Comparison of ENCODE assay signal across 22 mouse cellular contexts in genomic region chr6:128643999-128644398, GRCm38 (mm10). TPM values are rescaled to one million over a fixed set of nuclear protein-coding genes. Genes with fewer than 3 reads are reported as not detected.
"Had no signal": no experiment of that assay in that cellular context is flagged by ENCODE, and none has a peak within 500 bp of the region (broad histone marks: within the 10 kb centered on the region; RNA-seq: fewer than 3 reads in every experiment).

No protein-coding gene starts in this region.

- H3K36me3 ChIP-seq: limb, embryonic 10.5 days; liver, embryonic 13.5 days; midbrain, embryonic 10.5 days; neural tube, embryonic 15.5 days had no signal

- H3K27ac ChIP-seq: left cerebral cortex, adult 2 months; limb, embryonic 10.5 days; liver, embryonic 13.5 days; midbrain, embryonic 10.5 days; neural tube, embryonic 15.5 days had no signal

- H3K9me3 ChIP-seq: limb, embryonic 10.5 days; liver, embryonic 13.5 days; midbrain, embryonic 10.5 days; neural tube, embryonic 15.5 days had no signal

- H3K4me2 ChIP-seq: liver, embryonic 13.5 days; neural tube, embryonic 15.5 days had no signal

- H3K9ac ChIP-seq: liver, embryonic 13.5 days; neural tube, embryonic 15.5 days had no signal

- H3K4me1 ChIP-seq: limb, embryonic 10.5 days; midbrain, embryonic 10.5 days; neural tube, embryonic 15.5 days had no signal

- ATAC-seq: intestine, postnatal 0 days; lung, postnatal 0 days had no signal

- H3K27me3 ChIP-seq: liver, embryonic 13.5 days; neural tube, embryonic 15.5 days had no signal

- H3K4me3 ChIP-seq: left cerebral cortex, adult 2 months; limb, embryonic 10.5 days; liver, embryonic 13.5 days; midbrain, embryonic 10.5 days; myocyte; neural tube, embryonic 15.5 days had no signal

- DNase-seq: kidney, adult 8-10 months; kidney, postnatal 25 days; liver, embryonic 13.5 days; lung, adult 2 months; lung, postnatal 4 days; midbrain, embryonic 14.5 days; thymus, postnatal 4 days had no signal

RNA-seq across cellular contexts. Expression of gene Clec2h, which starts 18.2 kb away (rescaled TPM):
- total RNA-seq: layer of hippocampus, postnatal 25 days; left cerebral cortex, postnatal 14 days; megakaryocyte, adult 5-6 weeks had no signal
- polyA plus RNA-seq: limb, embryonic 10.5 days; limb, embryonic 14.5 days; liver, embryonic 13.5 days; lung, adult 2 months; lung, postnatal 0 days; midbrain, embryonic 10.5 days; midbrain, embryonic 14.5 days; myocyte; neural tube, embryonic 11.5 days; neural tube, embryonic 15.5 days; thymus, postnatal 0 days had no signal

RNA-seq across cellular contexts. Expression of gene Klrb1a, which starts 20.7 kb away (rescaled TPM):
- total RNA-seq: layer of hippocampus, postnatal 25 days; left cerebral cortex, adult 2 months; left cerebral cortex, postnatal 14 days had no signal
- polyA plus RNA-seq: intestine, postnatal 0 days; kidney, embryonic 16.5 days; limb, embryonic 10.5 days; limb, embryonic 14.5 days; lung, postnatal 0 days; midbrain, embryonic 10.5 days; midbrain, embryonic 14.5 days; neural tube, embryonic 11.5 days; neural tube, embryonic 15.5 days; stomach, embryonic 16.5 days had no signal
